Mouse (Mus musculus) liver, postnatal 0 days (tissue): ENCODE results near the gene D8Ertd738e. TPM values are rescaled to one million over a fixed set of nuclear protein-coding genes. Genes with fewer than 3 reads are reported as not detected.

Source experiments
- ATAC-seq: fragments of 200-750 bp; cut with Nextera tagmentation; 2 replicates; pipeline ENCODE4 v1.8.0; 2017; ENCODE audit warnings: mild to moderate bottlenecking, moderate library complexity
- DNase-seq: peaks from one replicate; pipeline ENCODE4 v3.0.0-alpha.2; 2016
- H3K27ac ChIP-seq: fragments of 300-500 bp; sonication (generic); 2 replicates; pipeline ENCODE4 v1.5.1; 2014; ENCODE audit warnings: antibody characterized with exemption, moderate library complexity, mild to moderate bottlenecking, low read depth
- H3K27me3 ChIP-seq: fragments of 300-500 bp; sonication (generic); 2 replicates; pipeline ENCODE4 v1.6.1; 2014; ENCODE audit warnings: low read length, control low read depth, mixed read lengths; ENCODE audit not compliant: insufficient read depth
- H3K36me3 ChIP-seq: fragments of 300-500 bp; sonication (generic); replicated peaks from 2 replicates; pipeline ENCODE4 v1.6.1; 2014; ENCODE audit warnings: mild to moderate bottlenecking, control low read depth, low read length, moderate library complexity, mixed read lengths; ENCODE audit not compliant: insufficient read depth
- H3K4me1 ChIP-seq: fragments of 300-500 bp; sonication (generic); 2 replicates; pipeline ENCODE4 v1.6.1; 2014; ENCODE audit warnings: antibody characterized with exemption, mild to moderate bottlenecking, control low read depth; ENCODE audit not compliant: insufficient read depth
- H3K4me2 ChIP-seq: fragments of 300-500 bp; sonication (generic); 2 replicates; pipeline ENCODE4 v1.6.1; 2014; ENCODE audit warnings: low read depth, mild to moderate bottlenecking, low read length, moderate library complexity, mixed read lengths
- H3K4me3 ChIP-seq: fragments of 300-500 bp; sonication (generic); 2 replicates; pipeline ENCODE4 v1.5.1; 2014; ENCODE audit warnings: low read depth, low read length
- H3K9ac ChIP-seq: fragments of 300-500 bp; sonication (generic); replicated peaks from 2 replicates; pipeline ENCODE4 v1.6.1; 2014; ENCODE audit warnings: mild to moderate bottlenecking, moderate library complexity
- H3K9me3 ChIP-seq: fragments of 300-500 bp; sonication (generic); 2 replicates; pipeline ENCODE4 v1.6.1; 2016; ENCODE audit warnings: mild to moderate bottlenecking, control low read depth, low read length, mixed read lengths
- CTCF ChIP-seq: sonication (generic); IDR thresholded peaks from 2 replicates; pipeline ENCODE4 v1.5.1; 2016; ENCODE audit warnings: antibody characterized with exemption, low read depth
- EP300 ChIP-seq: IDR thresholded peaks from 2 replicates; pipeline ENCODE4 v1.6.1; 2016; ENCODE audit warnings: antibody characterized with exemption, low read depth, mild to moderate bottlenecking
- WGBS: fragments of 180-500 bp; shearing (Covaris S2); extraction: QIAGEN DNeasy Blood & Tissue Kit; methylation state at CpG from one replicate; pipeline ENCODE4 v1.1.7; 2014; ENCODE audit not compliant: insufficient replicate concordance; 5-methylcytosine and 5-hydroxymethylcytosine counted together
- microRNA counts: library from miRNA; unstranded; fragments of <30 nt; microRNA quantifications from one replicate; lab custom pipeline; 2015
- microRNA-seq: library from miRNA; unstranded; fragments of <30 nt; microRNA quantifications from one replicate; pipeline ENCODE4, GENCODE M21; 2016
- polyA plus RNA-seq: library from polyadenylated mRNA; unstranded; fragments of >200 nt; fragmentation: Nextera tagmentation; extraction: Ambion mirVana; gene quantifications from 2 replicates; pipeline ENCODE4 v1.2.1, GENCODE M21; 2015

D8Ertd738e gene
- polyA plus RNA-seq, 1 experiment from 2014 or later: 201 TPM

DNA sequence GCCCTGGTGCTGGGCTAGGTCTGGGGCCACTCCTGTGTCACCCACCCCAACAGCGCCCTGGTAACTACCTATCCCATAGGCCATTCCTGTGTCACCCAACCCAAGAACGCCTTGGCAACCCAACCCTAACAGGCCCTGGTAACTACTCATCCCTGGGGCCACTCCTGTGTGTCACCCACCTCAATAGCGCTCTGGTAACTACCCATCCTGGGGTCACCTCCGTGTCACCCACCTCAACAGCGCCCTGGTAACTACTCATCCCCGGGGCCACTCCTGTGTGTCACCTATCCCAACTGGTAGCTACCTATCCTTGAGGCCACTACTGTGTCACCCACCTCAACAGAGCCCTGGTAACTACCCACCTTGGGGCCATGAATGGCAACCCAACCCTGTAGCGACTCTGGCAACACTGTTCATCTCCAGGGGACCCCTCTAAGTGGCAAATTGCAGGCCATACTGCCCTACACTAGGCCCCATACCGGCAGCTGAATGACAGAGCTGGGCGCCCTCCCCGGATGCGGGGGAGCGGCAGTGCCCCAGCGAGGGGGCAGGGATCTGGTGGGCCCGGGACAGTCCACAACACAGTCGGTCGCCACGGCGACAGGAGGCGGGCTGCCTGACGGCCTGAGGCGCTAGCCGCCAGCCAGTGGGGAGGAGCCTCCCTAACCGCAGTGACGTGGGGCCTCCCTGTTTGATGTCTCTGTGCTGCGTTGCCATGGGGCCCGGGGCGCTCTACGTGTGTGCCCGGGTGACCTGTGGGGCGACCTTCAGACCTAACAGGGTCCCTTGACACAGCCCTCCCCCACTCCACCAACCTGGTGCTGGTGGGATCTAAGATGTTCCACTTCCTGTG lies 51.4 kb downstream of the D8Ertd738e start:
- WGBS: under 1% methylated on average over 29 of the region's 30 CpGs
- ATAC-seq: peak; percentile 85
- H3K9ac ChIP-seq: peak overlapping the region; percentile 65
- H3K4me1 ChIP-seq: peaks cover 55% of the 10 kb centered on the region
- DNase-seq: peak; percentile 94
- no peak for TF ChIP-seq EP300
- no peak for TF ChIP-seq CTCF
- H3K4me2 ChIP-seq: peak overlapping the region; percentile 80
- peaks cover 9% of the 10 kb centered on the region; the same call in 1 of the 2 replicates for H3K27me3 ChIP-seq
- no peaks in the 10 kb centered on the region for H3K9me3 ChIP-seq
- no peaks in the 10 kb centered on the region for H3K36me3 ChIP-seq
- peak overlapping the region; percentile 79 for H3K27ac ChIP-seq
- H3K4me3 ChIP-seq: peak overlapping the region; percentile 44

DNA sequence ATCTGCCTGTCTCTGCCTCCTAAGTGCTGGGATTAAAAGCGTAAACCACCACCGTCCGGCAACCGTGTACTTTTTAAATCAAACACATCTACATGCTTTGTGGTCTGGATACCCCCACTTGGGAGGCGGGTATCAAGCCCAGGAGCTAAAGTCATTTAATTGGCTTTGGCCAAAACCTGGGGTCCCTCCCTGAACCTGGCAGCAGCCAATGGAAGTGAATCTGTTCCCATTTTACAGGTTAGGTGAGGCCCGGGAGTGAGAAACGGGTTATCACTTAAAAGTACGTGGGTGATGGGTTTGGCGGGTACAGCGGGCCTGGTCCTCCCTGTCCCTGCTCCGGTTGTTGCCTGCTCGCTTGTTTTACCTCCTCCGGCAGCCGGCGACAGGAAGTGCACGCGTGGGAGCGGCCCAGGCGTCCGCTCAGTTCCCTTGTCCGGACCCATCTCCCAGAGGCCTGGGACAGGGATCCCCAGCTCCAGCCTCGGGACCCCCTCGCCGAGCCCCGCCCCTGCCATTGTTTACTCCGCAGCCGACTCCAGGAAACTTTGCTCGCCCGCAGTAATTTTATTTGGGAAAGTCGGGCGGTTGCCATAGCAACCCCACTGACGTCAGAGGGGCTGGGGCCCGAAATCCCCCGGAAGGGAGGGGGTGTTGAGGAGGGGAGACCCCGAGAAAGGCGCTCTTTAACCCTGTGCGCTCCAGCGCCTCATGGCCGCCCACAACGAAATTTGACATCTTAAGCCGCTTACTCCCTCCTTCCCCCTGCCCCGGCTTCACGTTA lies 52.2 kb downstream of the D8Ertd738e start:
- ATAC-seq (peak; percentile 7; the same call in 1 of the 2 replicates), DNase-seq (peak; percentile 73)
- Histone ChIP-seq H3K27ac (peak overlapping the region; percentile 79), H3K4me3 (peak overlapping the region; percentile 44), H3K4me1 (peaks cover 54% of the 10 kb centered on the region), H3K4me2 (peak overlapping the region; percentile 80), H3K36me3 (no peaks in the 10 kb centered on the region), H3K9me3 (no peaks in the 10 kb centered on the region), H3K27me3 (peaks cover 9% of the 10 kb centered on the region; the same call in 1 of the 2 replicates), H3K9ac (peak overlapping the region; percentile 65)
- TF ChIP-seq CTCF (no peak), EP300 (peak; percentile 26; the same call in 1 of the 2 replicates)
- WGBS: 6% methylated on average over 43 of the region's 43 CpGs

MicroRNAs within 50 kb of the gene (microRNA counts, 519-probe panel; counts per million panel counts)
- microRNA mmu-miR-23a (lab: Ali Mortazavi, UCI) (6,212 counts per million, percentile 74 among the panel's probes with 10 or more counts), microRNA mmu-miR-27a (lab: Ali Mortazavi, UCI) (6,602 counts per million, percentile 79 among the panel's probes with 10 or more counts)

Small RNA genes lying within 50 kb of the gene (microRNA-seq; reads per million reads assigned to microRNA genes)
- gene Mir23a (19,023 reads per million, percentile 96 among the genes with 10 or more reads in this experiment), gene Mir24-2 (not detected), gene Mir27a (749 reads per million, percentile 67 among the genes with 10 or more reads in this experiment), gene Mir3074-2 (not detected)

Other genes with a start within 250 kb of the D8Ertd738e start
- gene 1700067K01Rik, start 248.2 kb downstream of the D8Ertd738e start, polyA plus RNA-seq: 0.87 and 0.99 TPM in 2 replicates
- gene 2210011C24Rik, start 237.5 kb downstream of the D8Ertd738e start, polyA plus RNA-seq: 0.40 TPM in 1 of 2 replicates, not detected in the other
- 0.04 TPM in 1 of 2 replicates, not detected in the other for gene Palm3, start 228.2 kb downstream of the D8Ertd738e start, polyA plus RNA-seq
- 0.76 and 0.88 TPM in 2 replicates for gene Il27ra, start 207.1 kb downstream of the D8Ertd738e start, polyA plus RNA-seq
- gene Rln3, start 204.7 kb downstream of the D8Ertd738e start, polyA plus RNA-seq: 0.18 TPM in 1 of 2 replicates, not detected in the other
- gene Gm10643, start 184.6 kb downstream of the D8Ertd738e start, polyA plus RNA-seq: 0.36 and 0.41 TPM in 2 replicates
- gene Rfx1, start 182.9 kb downstream of the D8Ertd738e start, polyA plus RNA-seq: 1.3 and 1.5 TPM in 2 replicates
- gene Dcaf15, start 145.0 kb downstream of the D8Ertd738e start, polyA plus RNA-seq: 2.3 and 2.8 TPM in 2 replicates
- not detected in 2 replicates for gene Podnl1, start 123.7 kb downstream of the D8Ertd738e start, polyA plus RNA-seq
- 4.4 and 4.5 TPM in 2 replicates for gene Cc2d1a, start 101.8 kb downstream of the D8Ertd738e start, polyA plus RNA-seq
- 0.24 and 0.29 TPM in 2 replicates for gene 4930432K21Rik, start 101.7 kb downstream of the D8Ertd738e start, polyA plus RNA-seq
- gene Nanos3, start 64.5 kb downstream of the D8Ertd738e start, polyA plus RNA-seq: 0.34 and 0.79 TPM in 2 replicates
- gene Zswim4, start 12.7 kb downstream of the D8Ertd738e start, polyA plus RNA-seq: 1.4 and 1.6 TPM in 2 replicates
- 40.9 and 41.9 TPM in 2 replicates for gene Mri1, start 7.6 kb upstream of the D8Ertd738e start, polyA plus RNA-seq
- gene Ccdc130, start 20.7 kb upstream of the D8Ertd738e start, polyA plus RNA-seq: 4.7 and 6.5 TPM in 2 replicates
- 0.49 and 0.92 TPM in 2 replicates for gene Cacna1a, start 138.7 kb upstream of the D8Ertd738e start, polyA plus RNA-seq